Mouse (Mus musculus) retina, embryonic 14.5 days (tissue): Measurements from ENCODE around the gene Cpox.

Experiments used
- DNase-seq: peaks from one replicate; pipeline ENCODE4 v3.0.0-alpha.2; 2015; ENCODE audit warnings: low spot score

Gene Cpox

GRCm38 (mm10) chr16:58700816-58701424, 30.8 kb downstream of the Cpox start:
- DNase-seq: no peak

GRCm38 (mm10) chr16:58701779-58702178, 31.7 kb downstream of the Cpox start:
- DNase-seq: no peak

- DNase-seq: no peak
These were observed 32.3 kb downstream of the Cpox start for GRCm38 (mm10) chr16:58702329-58702932.

GRCm38 (mm10) chr16:58703382-58704124, 33.5 kb downstream of the Cpox start:
- no peak for DNase-seq

- no peak for DNase-seq
These were observed 34.9 kb downstream of the Cpox start for GRCm38 (mm10) chr16:58704999-58705398.

- no peak for DNase-seq
These were observed 37.3 kb downstream of the Cpox start for GRCm38 (mm10) chr16:58707276-58707905.

- no peak for DNase-seq
These were observed 38.7 kb downstream of the Cpox start for GRCm38 (mm10) chr16:58708601-58709475.

GRCm38 (mm10) chr16:58709536-58709935, 39.4 kb downstream of the Cpox start:
- DNase-seq: no peak

GRCm38 (mm10) chr16:58712221-58712620, 42.1 kb downstream of the Cpox start:
- no peak for DNase-seq

- no peak for DNase-seq
These were observed 43.0 kb downstream of the Cpox start for GRCm38 (mm10) chr16:58713128-58713527.

GRCm38 (mm10) chr16:58715018-58715417, 44.9 kb downstream of the Cpox start:
- no peak for DNase-seq

GRCm38 (mm10) chr16:58718666-58719120, 48.6 kb downstream of the Cpox start, which contains the start of gene Gpr15:
Gene Gpr15 (minus strand): TSS chr16:58719070.
- no peak for DNase-seq

GRCm38 (mm10) chr16:58722292-58722691, 52.2 kb downstream of the Cpox start:
- no peak for DNase-seq

GRCm38 (mm10) chr16:58726680-58727476, 56.8 kb downstream of the Cpox start:
- DNase-seq: no peak

GRCm38 (mm10) chr16:58727477-58728131, 57.5 kb downstream of the Cpox start, which contains the start of gene Cldnd1:
Gene Cldnd1 (plus strand): TSS chr16:58727910.
- peak; percentile 94 for DNase-seq

GRCm38 (mm10) chr16:58728176-58728671, 58.1 kb downstream of the Cpox start:
- DNase-seq: no peak

- DNase-seq: no peak
These were observed 68.1 kb downstream of the Cpox start for GRCm38 (mm10) chr16:58738205-58738604.

GRCm38 (mm10) chr16:58738800-58739199, 68.7 kb downstream of the Cpox start:
- no peak for DNase-seq

- no peak for DNase-seq
These were observed 70.7 kb downstream of the Cpox start for GRCm38 (mm10) chr16:58740751-58741150.

- no peak for DNase-seq
These were observed 76.6 kb downstream of the Cpox start for GRCm38 (mm10) chr16:58746715-58747114.
